Mouse (Mus musculus): ENCODE results near the gene Vmac. TPM values are rescaled to one million over a fixed set of nuclear protein-coding genes. Genes with fewer than 3 reads are reported as not detected.

Vmac gene
- 10 to 100 TPM; 13.7 to 14.9 TPM for total RNA-seq (2021)

DNA sequence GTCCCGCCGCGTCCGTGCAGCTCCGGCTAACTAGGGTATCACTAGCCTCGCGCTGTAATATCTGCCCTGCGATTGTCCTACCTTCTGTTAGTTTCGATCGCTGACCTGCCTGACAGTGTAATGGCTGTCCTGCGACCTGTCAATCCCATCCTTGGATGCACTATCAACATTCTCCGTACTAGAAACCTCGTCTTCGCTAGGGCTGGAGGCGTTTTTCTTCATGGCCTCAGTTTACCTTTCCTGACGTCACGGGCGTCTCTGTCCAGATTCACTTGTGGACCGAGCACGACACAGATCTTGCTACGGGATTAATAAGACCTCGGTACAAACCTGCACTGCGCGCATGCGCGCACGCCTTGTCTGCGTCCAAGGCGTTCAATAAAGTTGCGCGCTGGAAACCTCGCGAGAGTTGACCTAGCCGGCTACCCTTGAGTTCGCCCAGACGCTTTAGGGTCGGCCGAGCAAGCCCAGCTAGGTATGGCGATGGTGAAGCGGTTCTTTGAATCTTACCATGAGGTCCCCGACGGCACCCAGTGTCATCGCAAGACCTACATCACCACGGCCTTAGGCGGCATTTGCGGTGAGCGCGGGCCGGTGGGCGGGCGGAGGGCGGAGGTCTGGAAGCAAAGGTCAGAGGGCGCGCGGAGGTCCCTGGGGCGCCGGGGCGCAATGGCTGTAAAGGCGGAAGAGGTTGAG, at the start of gene Vmac, which contains the start of gene Ndufa11:
TSS of gene Vmac (minus strand) at position 660 of the 696 bp plus-strand sequence.
TSS of gene Ndufa11 (plus strand) at position 405 of the 696 bp plus-strand sequence.
- intact Hi-C loops (cut with DNase I) = loop anchor here (5.0 kb wide), 1 partner anchor 40 kb away; the partner anchor contains the start of gene Nrtn
- DNase-seq (ENCODE audit: low spot score in 2 of 2) = peak; percentile 86 to 89

DNA sequence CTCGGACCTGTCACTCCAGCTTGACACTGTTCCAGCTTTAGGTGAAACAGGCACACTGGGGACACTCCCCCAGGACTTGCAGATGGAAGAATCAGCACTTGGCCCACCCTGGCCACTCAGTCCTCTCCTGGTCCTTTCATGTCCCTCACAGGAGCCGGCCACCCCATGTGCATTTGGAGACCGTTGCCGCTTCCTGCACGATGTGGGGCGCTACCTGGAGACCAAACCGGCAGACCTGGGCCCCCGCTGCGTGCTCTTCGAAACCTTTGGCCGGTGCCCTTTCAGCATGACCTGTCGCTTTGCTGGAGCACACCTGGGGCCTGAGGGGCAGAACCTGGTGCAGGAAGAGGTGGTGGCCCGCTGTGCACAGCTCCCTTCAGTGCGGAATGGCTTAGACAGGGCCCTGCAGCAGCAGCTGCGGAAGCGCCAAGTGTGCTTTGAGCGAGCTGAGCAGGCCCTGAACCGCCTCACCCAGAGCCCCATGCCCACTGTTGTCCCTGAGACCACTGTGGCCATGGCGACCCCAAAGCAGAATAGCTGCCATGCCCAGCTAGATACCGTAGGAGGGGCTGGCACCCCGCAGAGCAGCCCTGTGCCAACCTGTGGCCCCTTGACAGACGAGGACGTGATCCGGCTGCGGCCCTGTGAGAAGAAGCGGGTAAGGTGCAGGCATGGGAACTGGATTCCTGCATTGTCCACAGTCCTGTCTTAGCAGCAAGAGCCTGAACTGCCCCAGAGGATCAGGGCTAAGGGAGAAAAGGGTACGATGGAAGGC, 49.0 kb upstream of the Vmac start:
- DNase-seq (ENCODE audit: low spot score in 2 of 2) = no peak
- intact Hi-C loops (cut with DNase I) = no loop called here

DNA sequence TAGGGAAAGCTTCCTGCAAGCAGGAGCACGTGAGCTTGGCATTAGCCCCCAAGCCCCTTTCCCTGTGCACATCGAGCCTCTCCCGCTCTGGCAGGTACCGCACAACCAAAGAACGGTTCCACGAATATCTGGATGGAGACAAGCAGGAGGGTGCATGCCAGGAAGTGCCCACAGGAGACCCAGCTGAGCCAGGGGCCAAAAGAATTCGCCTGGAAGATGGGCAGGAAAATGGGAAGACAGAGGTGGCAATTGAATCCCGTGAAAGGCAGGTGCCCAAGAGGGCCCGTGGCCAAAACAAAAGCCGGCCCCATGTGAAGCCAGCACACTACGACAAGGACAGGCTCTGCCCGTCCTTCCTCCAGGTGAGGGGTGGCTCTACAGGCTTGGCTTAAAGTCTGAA, 47.6 kb upstream of the Vmac start:
- DNase-seq (ENCODE audit: low spot score in 2 of 2) = no peak
- intact Hi-C loops (cut with DNase I) = no loop called here

DNA sequence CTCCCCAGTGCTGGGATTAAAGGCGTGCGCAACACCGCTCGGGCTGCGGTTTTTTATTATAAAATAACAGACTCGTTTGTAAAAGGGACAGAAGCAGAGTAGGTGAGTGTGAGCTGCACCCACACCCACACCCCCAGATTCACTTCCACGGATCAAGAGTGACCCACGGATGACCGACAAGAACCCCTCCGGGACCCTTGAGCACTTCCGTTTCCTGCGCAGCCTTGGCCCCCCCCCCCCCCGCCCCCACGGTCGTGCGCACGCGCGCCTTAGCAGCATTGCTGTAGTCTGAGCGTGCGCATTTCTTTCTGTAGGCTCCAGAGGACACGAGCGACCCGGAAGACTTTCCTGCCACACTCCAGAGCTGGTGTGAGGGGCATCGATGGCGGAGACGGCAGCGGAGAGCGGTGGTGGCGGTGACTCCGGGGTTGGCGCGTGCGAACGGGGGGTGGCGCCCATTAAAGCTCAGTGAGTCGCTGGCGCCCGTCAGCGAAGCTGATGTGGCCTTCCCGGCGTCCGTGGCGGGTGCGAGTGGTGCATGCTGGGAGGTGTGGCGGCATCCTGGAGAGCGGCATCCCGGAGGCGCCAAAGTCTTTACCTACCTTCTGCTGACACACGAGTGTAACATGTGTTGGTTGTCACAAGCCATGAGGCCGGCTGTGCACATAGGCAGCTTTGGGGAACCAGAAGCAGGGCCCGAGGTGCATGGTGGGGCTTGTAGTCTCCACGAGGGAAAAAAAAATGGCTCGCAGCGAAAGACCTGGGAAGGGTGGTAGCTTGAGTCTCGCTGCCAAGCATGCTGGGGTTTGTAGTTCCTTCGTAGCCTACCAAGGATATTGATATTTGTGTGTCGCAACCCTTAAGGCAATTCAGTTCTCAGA, 46.9 kb upstream of the Vmac start, which contains the start of gene Dus3l:
TSS of gene Dus3l (plus strand) at position 284 of the 881 bp plus-strand sequence.
- peak; percentile 94 to 95 for DNase-seq (ENCODE audit: low spot score in 2 of 2)
- intact Hi-C loops (cut with DNase I) = loop anchor here (5.0 kb wide), 2 partner anchors 92 to 152 kb away; partner anchors contain the start of genes Ranbp3 and Rpl36

DNA sequence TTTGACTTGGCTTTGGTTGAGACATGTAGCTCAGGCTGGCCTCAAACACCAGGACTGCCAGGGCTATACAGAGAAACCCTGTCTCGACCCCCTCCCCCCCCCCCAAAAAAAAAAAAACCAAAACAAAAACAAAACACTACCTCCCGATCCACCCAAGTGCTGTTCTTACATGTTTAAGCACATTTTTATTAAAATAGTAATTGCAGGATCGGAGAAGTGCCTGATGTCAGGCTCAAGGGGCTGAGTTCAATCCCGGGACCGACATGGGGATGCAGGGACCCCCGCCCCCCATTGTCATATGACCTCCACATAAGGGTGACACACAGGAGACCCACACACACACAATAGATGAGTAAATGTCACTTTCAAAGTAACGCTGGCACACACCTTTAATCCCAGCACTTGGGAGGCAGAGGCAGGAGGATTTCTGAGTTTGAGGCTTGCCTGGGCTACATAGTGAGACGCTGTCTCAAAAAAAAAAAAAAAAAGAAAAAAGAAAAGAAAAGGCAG, 46.0 kb upstream of the Vmac start:
- intact Hi-C loops (cut with DNase I) = loop anchor here (5.0 kb wide), 2 partner anchors 91 to 151 kb away; partner anchors contain the start of genes Ranbp3 and Rpl36

DNA sequence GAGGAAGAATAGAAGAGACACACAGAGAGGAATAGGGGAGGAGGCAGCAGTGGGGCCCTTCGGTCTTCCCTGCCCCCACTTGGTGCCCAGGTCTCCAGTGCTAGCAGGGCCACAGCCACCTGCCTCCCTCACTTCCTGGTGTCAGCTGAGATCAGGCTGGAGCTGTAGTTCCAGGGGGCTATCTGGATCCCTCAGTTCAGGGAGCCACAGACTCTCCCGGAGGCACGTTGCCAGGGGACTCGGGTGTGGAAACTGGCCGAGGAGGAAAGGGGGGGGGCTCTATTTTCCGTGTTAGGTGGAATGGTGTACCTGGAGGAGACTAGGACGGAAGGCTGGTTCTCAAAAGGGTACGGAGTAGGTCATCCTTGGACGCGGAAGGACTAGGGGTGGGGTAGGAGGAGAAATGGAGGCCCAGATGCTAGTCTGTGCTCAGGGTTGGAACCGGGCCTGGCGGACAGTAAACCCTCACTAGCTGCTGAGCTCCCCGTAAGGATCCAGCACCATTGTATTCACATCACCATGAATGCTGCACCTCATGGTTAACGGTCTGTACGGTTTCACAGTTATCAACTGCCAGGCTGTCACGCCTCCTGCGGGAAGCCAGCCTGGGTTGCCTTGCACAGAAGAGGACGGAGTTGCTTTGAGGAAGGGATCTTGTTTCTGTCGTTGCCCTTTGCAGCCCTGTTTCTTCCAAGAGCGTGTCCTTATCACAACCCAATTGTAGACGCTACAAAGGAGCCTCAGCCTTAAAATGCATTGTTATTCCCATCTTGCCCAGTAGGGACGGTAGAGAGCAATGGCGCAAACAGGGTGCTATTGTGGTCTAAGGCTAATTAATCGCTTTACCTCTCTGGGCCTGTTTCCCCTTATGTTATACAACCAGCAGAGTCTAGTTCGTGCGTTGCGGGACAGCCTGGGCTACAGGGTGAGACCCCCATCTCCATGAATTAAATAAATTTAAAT, 45.2 kb upstream of the Vmac start:
- DNase-seq (ENCODE audit: low spot score in 2 of 2) = peak; percentile 40 to 56
- intact Hi-C loops (cut with DNase I) = loop anchor here (5.0 kb wide), 2 partner anchors 91 to 151 kb away; partner anchors contain the start of genes Ranbp3 and Rpl36

More for the DNA sequence above, 46.0 kb upstream of the Vmac start:
- no peak for DNase-seq (ENCODE audit: low spot score in 2 of 2)

DNA sequence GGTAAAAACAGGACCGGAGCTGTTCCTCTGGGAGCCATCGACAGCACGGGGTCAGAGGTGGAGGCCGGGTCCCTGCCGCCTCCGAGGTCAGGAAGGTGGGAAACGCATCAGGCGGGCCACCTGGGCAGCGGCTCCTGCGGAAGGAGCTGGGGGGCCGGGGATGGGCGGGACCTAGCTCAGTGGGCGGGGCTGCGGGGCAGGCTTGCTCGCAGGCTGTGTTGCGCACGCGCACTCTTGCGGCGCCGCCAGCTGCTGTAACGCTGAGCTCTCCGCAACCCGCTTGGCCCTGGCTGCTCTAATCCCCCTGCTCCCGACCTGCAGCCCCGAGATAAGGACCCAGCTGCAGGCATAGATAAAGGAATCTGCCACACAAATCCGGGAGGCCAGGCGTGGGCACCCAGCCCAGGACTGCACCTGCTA, 44.2 kb upstream of the Vmac start:
- intact Hi-C loops (cut with DNase I) = loop anchor here (5.0 kb wide), 2 partner anchors 90 to 150 kb away; partner anchors contain the start of genes Ranbp3 and Rpl36

DNA sequence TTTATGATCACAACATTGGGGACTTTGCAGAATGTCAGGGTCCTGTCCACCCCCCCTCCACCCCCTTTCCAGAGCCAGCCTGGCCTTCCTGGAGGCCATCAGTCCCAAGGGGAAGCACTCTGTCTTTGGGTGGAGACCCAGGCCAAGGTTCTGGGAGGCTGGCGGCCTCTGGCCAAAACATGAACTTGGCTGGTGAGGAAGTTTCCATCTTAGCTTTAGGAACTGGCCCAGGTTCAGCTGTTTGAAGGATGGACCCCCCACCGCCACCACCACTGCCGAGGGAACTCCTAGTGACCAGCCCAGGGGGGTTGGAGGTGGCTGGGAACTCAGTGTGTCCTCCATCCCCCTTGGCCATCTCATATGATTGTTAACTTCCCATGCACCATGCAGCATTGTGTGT, 43.3 kb upstream of the Vmac start:
- DNase-seq (ENCODE audit: low spot score in 2 of 2) = no peak
- intact Hi-C loops (cut with DNase I) = loop anchor here (5.0 kb wide), 2 partner anchors 89 to 149 kb away; partner anchors contain the start of genes Ranbp3 and Rpl36

More for the DNA sequence above, 44.2 kb upstream of the Vmac start:
- peak; percentile 85 to 88 for DNase-seq (ENCODE audit: low spot score in 2 of 2)

DNA sequence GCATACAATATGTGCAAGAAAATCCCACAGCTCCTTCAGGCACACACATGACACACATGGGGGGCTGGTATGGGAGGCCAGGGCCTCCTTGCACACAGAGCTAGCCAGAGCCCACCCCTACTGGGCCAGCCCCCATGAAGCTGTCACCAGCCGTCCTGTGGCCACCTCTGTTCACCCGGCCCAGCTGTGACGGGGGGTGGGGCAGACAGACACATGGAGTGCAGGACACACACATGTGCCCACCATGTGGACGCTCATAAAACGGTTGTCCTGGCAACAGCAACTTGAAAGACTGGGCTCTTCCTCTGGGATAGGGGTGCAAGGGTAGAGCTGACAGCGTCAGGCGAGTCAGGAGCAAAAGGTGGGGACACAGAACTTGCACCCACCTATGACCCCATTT, 41.4 kb upstream of the Vmac start:
- DNase-seq (ENCODE audit: low spot score in 2 of 2) = no peak
- intact Hi-C loops (cut with DNase I) = loop anchor here (5.0 kb wide), 1 partner anchor 42 kb away; the partner anchor contains the start of genes Ndufa11 and Vmac

DNA sequence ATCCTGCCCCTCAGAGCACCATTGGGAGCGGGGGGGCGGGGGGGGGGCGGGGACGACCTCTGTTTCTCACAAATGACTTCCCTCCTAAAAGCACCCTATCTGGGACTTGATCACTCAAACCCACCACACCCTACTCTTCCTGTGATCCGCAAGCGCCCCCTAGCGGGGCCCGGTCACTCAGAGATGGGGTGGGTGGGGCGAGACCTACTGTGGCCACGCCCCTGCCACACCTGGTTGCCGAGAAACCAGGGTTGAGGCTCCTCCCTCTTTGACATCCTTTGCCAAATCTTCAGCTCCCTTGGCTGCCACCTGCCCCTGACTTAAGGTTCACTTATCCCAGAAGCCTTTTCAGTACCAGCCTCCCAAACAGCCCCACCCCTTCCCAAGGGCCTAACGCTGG, 40.3 kb upstream of the Vmac start:
- intact Hi-C loops (cut with DNase I) = loop anchor here (5.0 kb wide), 1 partner anchor 41 kb away; the partner anchor contains the start of genes Ndufa11 and Vmac
- DNase-seq (ENCODE audit: low spot score in 2 of 2) = peak; percentile 51 to 54

DNA sequence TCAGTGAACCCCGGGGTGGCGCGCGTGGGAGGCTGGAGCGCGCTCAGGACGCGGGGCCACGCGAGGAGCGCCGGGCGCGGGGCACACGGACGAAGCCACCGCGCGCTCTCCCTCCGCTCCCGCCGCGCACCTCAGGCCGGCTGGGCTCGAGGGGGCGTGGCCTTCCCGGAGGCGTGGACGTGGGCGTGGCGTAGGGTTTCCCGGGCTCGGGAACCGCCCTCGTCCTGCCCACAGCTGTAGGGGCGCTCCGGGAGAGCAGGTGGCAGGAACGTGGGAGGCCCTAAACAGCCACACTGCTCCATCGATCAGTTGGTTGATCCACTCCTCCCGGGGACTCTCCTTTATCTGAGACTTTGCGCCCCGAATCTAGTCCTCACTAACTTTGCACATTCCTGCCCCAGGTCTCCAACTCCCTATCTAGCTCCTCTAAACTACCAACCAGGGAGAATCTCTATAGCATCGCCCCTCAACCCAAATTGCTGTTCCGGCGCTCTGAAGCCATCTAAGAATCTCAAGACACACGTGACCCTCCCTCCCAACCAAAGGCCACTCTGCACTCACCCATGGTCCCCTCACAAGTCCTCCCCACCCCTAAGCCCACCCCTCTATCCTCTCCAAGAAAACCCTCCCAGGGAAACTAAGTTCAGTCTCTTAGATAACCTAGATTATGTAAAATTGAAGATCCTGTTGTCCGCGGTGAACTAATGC, 39.7 kb upstream of the Vmac start, which contains the start of gene Nrtn:
TSS of gene Nrtn (minus strand) at position 115 of the 708 bp plus-strand sequence.
- peak; percentile 48 to 49 for DNase-seq (ENCODE audit: low spot score in 2 of 2)
- intact Hi-C loops (cut with DNase I) = loop anchor here (5.0 kb wide), 1 partner anchor 40 kb away; the partner anchor contains the start of genes Ndufa11 and Vmac

DNA sequence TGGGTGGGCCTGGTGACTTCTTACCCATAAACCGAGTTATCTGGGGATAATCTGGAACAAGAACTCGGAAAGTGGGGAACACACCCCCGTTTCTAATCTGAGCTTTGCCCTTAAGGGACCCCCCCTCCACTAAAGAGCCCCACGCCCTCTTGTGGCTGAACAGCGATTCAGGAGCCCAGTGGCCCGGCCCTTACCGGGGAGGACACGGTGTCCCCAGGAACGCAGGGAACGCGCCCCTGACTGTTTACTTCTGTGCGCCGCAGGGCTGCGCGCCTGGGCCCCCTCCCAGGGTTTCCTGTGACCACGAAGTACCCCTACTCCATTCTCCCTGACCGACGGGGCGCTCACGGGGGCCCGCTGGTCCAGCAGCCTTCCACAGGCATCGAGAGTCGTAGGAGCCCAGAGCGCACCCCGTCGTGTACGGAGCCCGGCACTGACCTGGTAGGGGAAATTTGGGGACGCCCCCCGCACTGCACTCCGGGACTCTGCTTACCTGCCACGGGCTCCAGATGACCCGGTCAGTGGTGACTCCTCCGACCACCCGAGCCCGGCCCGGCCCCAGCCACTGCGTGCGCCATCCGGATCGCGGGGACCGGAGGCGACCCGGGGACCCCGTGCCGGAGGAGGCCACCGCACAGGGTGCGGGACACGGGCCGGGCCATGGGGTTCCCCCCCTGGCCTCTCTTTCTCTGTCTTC, 39.0 kb upstream of the Vmac start:
- DNase-seq (ENCODE audit: low spot score in 2 of 2) = no peak
- intact Hi-C loops (cut with DNase I) = loop anchor here (5.0 kb wide), 1 partner anchor 40 kb away; the partner anchor contains the start of genes Ndufa11 and Vmac

DNA sequence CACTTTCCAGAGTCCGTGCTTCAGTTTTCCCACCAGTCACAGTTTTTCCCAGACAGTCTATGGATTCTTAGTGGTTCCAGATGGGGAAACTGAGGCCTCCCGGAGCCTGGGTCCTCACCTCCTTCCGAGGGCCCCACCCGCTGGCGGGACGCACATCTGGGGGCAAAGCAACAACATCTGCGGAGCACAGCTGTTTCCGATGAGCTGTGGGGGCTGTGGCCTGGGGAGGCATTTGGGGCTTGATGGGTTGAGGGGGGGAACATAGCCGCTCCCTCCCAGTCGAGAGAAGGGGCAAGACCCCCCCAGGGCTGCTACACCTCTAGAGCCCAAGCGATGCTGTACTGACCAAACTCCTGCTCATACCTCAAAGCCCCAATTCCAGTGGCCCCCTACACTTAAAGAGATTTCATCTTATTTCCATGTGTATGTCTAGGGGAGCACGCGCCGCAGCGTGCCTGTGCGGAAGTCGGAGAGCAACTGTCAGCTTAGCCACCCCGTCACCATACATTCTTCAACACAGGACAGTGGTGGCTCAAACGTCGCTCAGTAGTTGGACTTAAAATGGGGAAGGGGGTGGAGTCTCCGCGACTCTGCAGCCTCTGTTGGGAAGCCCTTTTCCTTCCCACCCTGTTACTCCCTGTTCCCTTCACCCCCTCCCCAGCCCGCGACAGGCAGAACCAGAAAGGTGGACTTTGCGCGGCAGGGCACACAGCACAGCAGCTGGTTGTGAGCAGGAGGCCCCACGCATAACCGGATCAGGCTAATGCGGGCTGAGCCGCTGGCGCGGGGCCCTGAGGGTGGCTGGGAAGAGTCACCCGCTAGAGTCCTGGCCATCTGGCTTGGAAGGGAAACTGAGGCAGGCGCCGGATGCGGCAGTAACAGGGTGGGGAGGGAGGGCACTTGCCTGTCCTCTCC, 36.7 kb upstream of the Vmac start:
- intact Hi-C loops (cut with DNase I) = loop anchor here (5.0 kb wide), 1 partner anchor 37 kb away; the partner anchor contains the start of genes Ndufa11 and Vmac
- DNase-seq (ENCODE audit: low spot score in 2 of 2) = no peak

DNA sequence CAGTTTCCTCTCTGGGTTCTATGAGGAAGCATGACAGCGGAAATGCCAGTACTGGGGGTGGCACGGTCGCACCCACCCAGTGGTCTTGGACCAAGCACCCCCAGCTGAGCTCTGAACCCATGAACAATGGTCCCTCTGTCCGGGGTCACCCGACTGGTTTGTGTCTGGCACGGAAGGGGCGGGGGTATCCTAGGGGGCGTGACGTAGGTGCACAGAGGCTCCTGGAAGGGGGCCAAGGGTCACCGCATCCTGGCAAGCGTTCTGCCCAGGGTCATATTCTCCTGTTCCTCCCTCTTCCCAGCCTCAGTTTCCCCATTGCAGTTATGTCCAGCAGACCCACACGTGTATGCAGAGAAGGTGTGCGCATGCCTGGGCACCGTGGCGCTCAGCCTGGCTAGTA, 35.6 kb upstream of the Vmac start:
- intact Hi-C loops (cut with DNase I) = no loop called here
- DNase-seq (ENCODE audit: low spot score in 2 of 2) = no peak

DNA sequence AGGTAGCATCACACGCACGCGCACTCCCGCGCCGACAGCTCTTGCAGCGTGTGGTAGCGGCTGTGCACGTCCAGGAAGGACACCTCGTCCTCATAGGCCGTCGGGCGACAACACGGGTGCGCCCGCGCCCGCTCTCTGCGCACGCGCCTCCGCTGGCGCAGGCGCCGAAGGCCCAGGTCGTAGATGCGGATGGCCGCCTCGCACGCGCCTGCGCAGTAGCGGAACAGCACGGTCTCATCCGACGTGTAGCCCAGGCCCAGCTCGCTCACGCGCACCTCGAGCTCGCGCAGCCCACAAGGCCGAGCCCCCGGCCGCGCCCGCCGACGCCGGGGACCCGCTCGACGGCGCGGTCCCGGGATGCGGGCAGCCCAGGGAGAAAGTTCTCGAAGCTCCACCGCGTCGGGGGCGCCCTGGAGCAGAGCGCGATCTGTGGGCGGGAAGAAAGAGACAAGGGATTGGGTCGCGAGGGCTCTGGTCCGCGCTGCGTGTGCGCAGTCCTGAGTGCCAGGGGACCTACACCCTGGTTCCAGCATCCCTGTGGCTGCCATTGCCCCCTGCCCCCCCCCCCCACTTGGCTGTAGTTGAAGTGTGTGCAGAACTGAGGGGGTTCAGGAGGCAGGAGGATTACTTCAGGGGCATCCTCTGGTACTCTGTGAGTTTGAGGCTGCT, 33.7 kb upstream of the Vmac start:
- no peak for DNase-seq (ENCODE audit: low spot score in 2 of 2)
- intact Hi-C loops (cut with DNase I) = no loop called here
